Mouse (Mus musculus) forebrain, embryonic 16.5 days (tissue): ENCODE results near the gene Anln. TPM values are rescaled to one million over a fixed set of nuclear protein-coding genes. Genes with fewer than 3 reads are reported as not detected.

Experiments
- ATAC-seq: fragments of 200-750 bp; cut with Nextera tagmentation; 2 replicates; pipeline ENCODE4 v1.8.0; 2017; ENCODE audit warnings: mild to moderate bottlenecking, moderate library complexity
- H3K27ac ChIP-seq: fragments of 300-500 bp; sonication (generic); 2 replicates; pipeline ENCODE4 v1.5.1; 2014; ENCODE audit warnings: low read length, control low read depth
- H3K27me3 ChIP-seq: fragments of 300-500 bp; sonication (generic); replicated peaks from 2 replicates; pipeline ENCODE4 v1.6.1; 2014; ENCODE audit warnings: low read length; ENCODE audit not compliant: control insufficient read depth, insufficient read depth
- H3K36me3 ChIP-seq: fragments of 300-500 bp; sonication (generic); 2 replicates; pipeline ENCODE4 v1.6.1; 2014; ENCODE audit not compliant: control insufficient read depth, insufficient read depth
- H3K4me1 ChIP-seq: fragments of 300-500 bp; sonication (generic); replicated peaks from 2 replicates; pipeline ENCODE4 v1.6.1; 2014; ENCODE audit warnings: low read length; ENCODE audit not compliant: control insufficient read depth, insufficient read depth
- H3K4me2 ChIP-seq: fragments of 300-500 bp; sonication (generic); 2 replicates; pipeline ENCODE4 v1.6.1; 2014; ENCODE audit warnings: mild to moderate bottlenecking, low read length, control low read depth
- H3K4me3 ChIP-seq: fragments of 300-500 bp; sonication (generic); replicated peaks from 2 replicates; pipeline ENCODE4 v1.5.1; 2014; ENCODE audit warnings: mild to moderate bottlenecking, low read length, control low read depth
- H3K9ac ChIP-seq: fragments of 300-500 bp; sonication (generic); replicated peaks from 2 replicates; pipeline ENCODE4 v1.6.1; 2014; ENCODE audit warnings: low read depth, low read length, control low read depth
- H3K9me3 ChIP-seq: fragments of 300-500 bp; sonication (generic); 2 replicates; pipeline ENCODE4 v1.6.1; 2016; ENCODE audit warnings: low read length; ENCODE audit not compliant: control insufficient read depth
- WGBS: fragments of 180-500 bp; shearing (Covaris S2); extraction: QIAGEN DNeasy Blood & Tissue Kit; methylation state at CpG from one replicate; pipeline ENCODE4 v1.1.7; 2014; 5-methylcytosine and 5-hydroxymethylcytosine counted together
- polyA plus RNA-seq: library from polyadenylated mRNA; unstranded; fragments of >200 nt; fragmentation: Nextera tagmentation; extraction: Ambion mirVana; gene quantifications from 2 replicates; pipeline ENCODE4 v1.2.1, GENCODE M21; 2015

Anln gene
- polyA plus RNA-seq, 1 experiment from 2014 or later, result 10.6 TPM

DNA sequence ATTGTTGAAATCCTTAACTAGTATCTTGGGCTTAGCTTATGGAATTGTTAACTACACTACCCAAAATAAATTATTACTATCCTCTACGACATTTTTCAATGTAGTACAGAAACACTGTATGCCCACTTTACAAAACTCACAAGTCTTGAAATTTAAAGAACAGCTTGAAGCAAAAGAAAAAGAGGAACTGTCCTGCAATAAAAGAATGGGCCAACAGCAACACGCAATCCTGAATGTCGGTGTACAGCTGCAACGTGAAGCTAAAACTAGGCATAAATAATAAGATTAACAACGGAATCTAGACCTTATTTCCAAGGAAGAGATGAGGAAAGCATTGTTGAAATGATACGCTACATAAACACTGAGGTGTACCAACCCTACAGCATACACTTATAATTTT lies 1.1 kb downstream of the Anln start:
- Histone ChIP-seq H3K9me3 (no peaks in the 10 kb centered on the region), H3K4me1 (peaks cover 11% of the 10 kb centered on the region), H3K9ac (peak overlapping the region; percentile 90; the same call in 1 of the 2 replicates), H3K27me3 (no peaks in the 10 kb centered on the region), H3K36me3 (no peaks in the 10 kb centered on the region), H3K27ac (no peak overlapping the region), H3K4me2 (peak overlapping the region; percentile 88), H3K4me3 (peak overlapping the region; percentile 83)
- 7% methylated on average over 6 of the region's 6 CpGs for WGBS
- no peak for ATAC-seq

DNA sequence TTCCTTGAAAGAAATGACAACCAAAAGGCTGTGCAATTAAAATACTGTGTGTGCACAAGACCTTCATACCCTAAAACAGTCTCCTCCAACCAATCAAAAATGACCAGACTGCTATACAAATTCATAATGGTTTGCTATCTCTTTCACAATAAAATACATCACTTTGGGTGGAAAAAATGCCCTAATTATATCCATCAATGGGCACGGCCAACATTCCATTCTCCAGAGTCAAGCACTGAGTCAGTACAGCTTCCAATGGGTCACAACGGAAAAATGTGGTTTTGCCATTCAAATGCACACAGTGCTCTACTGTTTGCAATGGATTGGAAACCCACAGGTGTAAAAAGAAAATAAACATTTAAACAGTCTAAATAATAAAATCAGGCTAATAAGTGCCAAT lies 3.1 kb downstream of the Anln start:
- Histone ChIP-seq H3K27ac (no peak overlapping the region), H3K27me3 (no peaks in the 10 kb centered on the region), H3K9ac (no peak overlapping the region), H3K4me2 (no peak overlapping the region), H3K4me1 (peaks cover 11% of the 10 kb centered on the region), H3K36me3 (no peaks in the 10 kb centered on the region), H3K9me3 (no peaks in the 10 kb centered on the region), H3K4me3 (no peak overlapping the region)
- WGBS, result 48% methylated on average over 2 of the region's 2 CpGs
- ATAC-seq, result no peak

DNA sequence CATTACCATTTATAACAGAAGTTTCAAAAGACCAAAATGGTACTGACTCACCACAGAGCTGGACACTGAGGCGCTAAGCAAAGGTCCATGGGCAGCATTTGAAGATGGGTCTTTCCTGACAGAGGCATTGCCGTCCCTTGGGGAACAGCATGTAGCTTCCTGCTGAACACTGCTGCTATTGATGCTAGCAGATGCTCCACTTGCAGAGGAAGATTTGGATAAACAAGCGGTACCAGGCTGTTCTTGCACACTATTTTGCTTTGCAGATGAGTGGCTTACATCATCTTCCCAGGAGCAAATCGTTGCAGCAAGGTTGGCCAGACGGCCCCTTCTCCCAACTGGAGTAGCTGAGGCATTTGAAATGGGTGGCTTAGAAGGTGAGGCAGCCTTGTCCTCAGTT lies 12.9 kb downstream of the Anln start:
- H3K4me3 ChIP-seq, result no peak overlapping the region
- H3K4me1 ChIP-seq, result no peaks in the 10 kb centered on the region
- WGBS, result 78% methylated on average over 5 of the region's 5 CpGs
- H3K27ac ChIP-seq, result no peak overlapping the region
- H3K36me3 ChIP-seq, result peaks cover 3% of the 10 kb centered on the region
- no peaks in the 10 kb centered on the region for H3K27me3 ChIP-seq
- H3K9me3 ChIP-seq, result no peaks in the 10 kb centered on the region
- no peak for ATAC-seq
- H3K9ac ChIP-seq, result no peak overlapping the region
- no peak overlapping the region for H3K4me2 ChIP-seq

DNA sequence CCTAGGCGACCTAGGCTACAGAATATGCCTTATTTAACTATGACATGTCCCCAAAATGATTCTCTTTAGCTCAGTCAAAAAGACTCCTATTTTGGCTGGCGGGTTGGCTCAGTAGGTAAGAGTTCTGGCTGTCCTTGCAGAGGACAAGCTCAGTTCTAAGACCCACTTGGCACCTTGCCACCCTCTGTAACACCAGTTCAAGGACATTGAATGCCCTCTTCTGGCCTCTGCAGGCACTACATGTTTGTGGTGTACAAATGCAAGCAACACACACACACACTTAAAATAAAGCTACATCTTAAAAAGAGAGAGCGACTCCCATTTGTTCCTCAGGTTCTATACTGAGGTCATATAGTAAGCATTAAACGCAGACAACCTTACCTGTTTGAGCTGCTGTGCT lies 16.2 kb downstream of the Anln start:
- 95% methylated on average over 4 of the region's 4 CpGs for WGBS
- no peaks in the 10 kb centered on the region for H3K27me3 ChIP-seq
- H3K4me2 ChIP-seq, result no peak overlapping the region
- H3K4me3 ChIP-seq, result no peak overlapping the region
- peaks cover 3% of the 10 kb centered on the region for H3K36me3 ChIP-seq
- no peak overlapping the region for H3K27ac ChIP-seq
- no peaks in the 10 kb centered on the region for H3K4me1 ChIP-seq
- ATAC-seq, result no peak
- H3K9me3 ChIP-seq, result no peaks in the 10 kb centered on the region
- no peak overlapping the region for H3K9ac ChIP-seq

DNA sequence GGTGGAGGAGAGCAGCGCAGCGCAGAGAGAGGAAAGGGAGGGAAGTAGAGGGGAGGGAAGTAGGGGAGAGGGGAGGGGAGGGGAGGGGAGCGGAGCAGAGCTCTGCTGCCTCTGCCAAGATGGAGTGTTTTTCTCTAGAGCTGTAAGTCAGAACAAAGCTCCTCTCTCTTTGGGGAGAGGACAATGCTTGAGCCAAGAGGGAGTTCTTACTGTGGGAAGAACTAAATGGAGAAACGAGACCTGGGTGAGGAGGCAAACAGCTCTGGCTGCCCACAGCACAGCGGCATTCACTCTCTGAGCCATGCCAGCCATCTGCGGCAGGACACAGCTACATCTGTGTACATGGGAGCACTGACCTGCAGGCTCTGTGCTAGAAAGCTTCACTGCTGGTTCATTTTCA lies 21.0 kb downstream of the Anln start:
- ATAC-seq, result no peak
- Histone ChIP-seq H3K9ac (no peak overlapping the region), H3K27me3 (no peaks in the 10 kb centered on the region), H3K4me2 (no peak overlapping the region), H3K27ac (no peak overlapping the region), H3K4me1 (no peaks in the 10 kb centered on the region), H3K36me3 (peaks cover 3% of the 10 kb centered on the region), H3K9me3 (no peaks in the 10 kb centered on the region), H3K4me3 (no peak overlapping the region)
- WGBS, result 67% methylated on average over 6 of the region's 6 CpGs

DNA sequence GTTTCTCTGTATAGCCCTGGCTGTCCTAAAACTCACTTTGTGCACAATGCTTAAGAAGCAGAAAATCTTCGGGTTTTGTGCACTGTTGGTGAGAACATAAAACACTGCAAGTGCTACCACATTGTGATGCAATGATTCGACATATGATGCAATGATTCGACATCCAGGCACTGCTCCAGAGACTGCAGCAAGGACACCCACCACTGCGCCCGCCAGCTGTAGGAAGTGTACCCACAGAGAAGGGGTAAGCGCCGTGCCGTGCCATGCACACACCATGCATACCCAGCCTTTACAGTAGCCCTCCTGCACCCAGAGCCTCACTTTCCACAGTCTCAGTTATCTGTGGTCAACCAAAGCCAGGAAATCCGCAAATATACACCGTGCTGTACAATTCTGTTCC lies 22.4 kb downstream of the Anln start:
- 96% methylated on average over 10 of the region's 10 CpGs for WGBS
- Histone ChIP-seq H3K9ac (no peak overlapping the region), H3K4me2 (no peak overlapping the region), H3K4me1 (no peaks in the 10 kb centered on the region), H3K9me3 (no peaks in the 10 kb centered on the region), H3K27me3 (no peaks in the 10 kb centered on the region), H3K27ac (no peak overlapping the region), H3K36me3 (peaks cover 4% of the 10 kb centered on the region; the same call in 1 of the 2 replicates), H3K4me3 (no peak overlapping the region)
- no peak for ATAC-seq

DNA sequence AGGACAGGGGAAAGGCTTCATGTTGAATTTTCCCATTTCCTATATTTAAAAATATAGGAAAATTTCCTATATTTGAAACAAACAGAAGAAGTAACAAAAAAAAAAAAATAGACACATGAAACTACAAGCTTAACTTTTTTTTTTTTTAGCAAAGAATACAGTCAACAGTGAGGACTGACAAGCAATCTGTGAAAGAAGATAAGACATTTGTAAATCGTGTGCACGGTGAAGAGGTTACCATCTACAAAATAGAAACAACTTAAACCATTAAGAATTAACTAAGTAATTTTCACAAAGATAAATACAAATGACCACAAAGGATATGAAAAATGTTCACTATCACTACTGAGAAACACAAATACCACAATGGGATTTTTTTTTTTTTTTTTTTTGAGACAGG lies 22.8 kb downstream of the Anln start:
- Histone ChIP-seq H3K4me1 (no peaks in the 10 kb centered on the region), H3K4me3 (no peak overlapping the region), H3K9ac (no peak overlapping the region), H3K4me2 (no peak overlapping the region), H3K27ac (no peak overlapping the region), H3K27me3 (no peaks in the 10 kb centered on the region), H3K9me3 (no peaks in the 10 kb centered on the region), H3K36me3 (peaks cover 4% of the 10 kb centered on the region; the same call in 1 of the 2 replicates)
- ATAC-seq, result no peak
- WGBS, result 97% methylated on average over 2 of the region's 2 CpGs

DNA sequence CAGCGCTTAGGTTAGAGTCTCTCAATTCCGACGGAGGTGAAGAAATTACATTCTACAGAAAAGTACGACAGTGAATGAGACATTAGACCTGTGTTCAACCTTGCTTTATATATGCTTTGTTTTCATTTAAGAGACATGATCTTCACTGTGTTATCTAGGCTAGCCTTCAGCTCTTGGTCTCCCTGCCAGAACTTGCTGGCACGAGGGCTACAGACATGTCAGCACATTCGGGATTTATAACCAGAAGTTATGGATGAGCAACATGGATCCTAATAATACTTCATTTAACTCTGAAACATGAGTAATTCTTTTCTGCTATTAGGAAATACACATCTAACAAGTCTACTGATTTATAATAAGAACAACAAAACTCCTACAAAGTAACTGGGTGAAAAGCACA lies 28.1 kb downstream of the Anln start:
- H3K9ac ChIP-seq, result no peak overlapping the region
- H3K36me3 ChIP-seq, result peaks cover 4% of the 10 kb centered on the region; the same call in 1 of the 2 replicates
- H3K9me3 ChIP-seq, result no peaks in the 10 kb centered on the region
- no peak for ATAC-seq
- 94% methylated on average over 6 of the region's 6 CpGs for WGBS
- no peaks in the 10 kb centered on the region for H3K27me3 ChIP-seq
- H3K4me1 ChIP-seq, result no peaks in the 10 kb centered on the region; the same call in 1 of the 2 replicates
- no peak overlapping the region for H3K4me3 ChIP-seq
- no peak overlapping the region for H3K27ac ChIP-seq
- H3K4me2 ChIP-seq, result no peak overlapping the region

DNA sequence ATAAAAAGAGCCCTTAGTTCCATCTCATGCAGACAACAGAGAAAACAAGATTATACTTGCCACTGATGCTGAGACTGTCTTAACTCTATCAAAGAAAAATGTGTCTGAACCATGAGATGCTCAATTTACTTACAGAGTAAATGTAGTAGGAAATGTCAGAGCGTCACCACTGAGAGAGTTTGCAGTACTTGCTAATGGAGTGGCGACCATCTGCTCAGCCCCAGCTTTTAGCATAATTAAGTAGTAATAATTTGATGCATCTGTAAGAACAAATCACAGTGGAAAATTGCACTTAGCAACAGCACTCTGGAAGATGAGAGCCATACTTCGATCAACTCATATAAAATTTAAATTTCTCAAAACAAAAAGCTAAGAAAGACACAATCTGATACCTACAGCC lies 33.1 kb downstream of the Anln start:
- Histone ChIP-seq H3K9ac (no peak overlapping the region), H3K36me3 (no peaks in the 10 kb centered on the region), H3K27me3 (no peaks in the 10 kb centered on the region), H3K4me1 (no peaks in the 10 kb centered on the region; the same call in 1 of the 2 replicates), H3K4me3 (no peak overlapping the region), H3K4me2 (no peak overlapping the region), H3K9me3 (no peaks in the 10 kb centered on the region), H3K27ac (no peak overlapping the region)
- ATAC-seq, result peak; percentile 75; the same call in 1 of the 2 replicates
- WGBS, result 49% methylated on average over 3 of the region's 3 CpGs

DNA sequence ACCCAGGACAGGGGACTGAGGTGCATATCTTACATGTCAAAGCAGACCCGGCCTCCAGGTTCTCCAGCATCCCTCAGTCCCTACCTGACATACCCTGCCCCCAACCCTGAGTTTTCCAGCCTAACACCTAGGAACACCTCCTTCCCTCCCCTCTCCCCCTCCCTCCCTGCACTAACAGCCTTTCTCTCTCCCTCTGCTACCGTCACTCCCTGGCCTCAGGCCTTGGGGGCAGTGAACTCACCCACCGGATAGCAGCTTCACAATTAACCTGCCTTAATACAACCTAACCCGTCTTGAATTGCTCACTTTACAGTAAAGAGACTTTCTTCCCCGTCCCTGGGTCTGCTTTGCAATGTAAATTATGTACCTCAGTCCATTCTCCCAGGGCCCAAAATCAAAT lies 35.1 kb downstream of the Anln start:
- Histone ChIP-seq H3K36me3 (no peaks in the 10 kb centered on the region; the same call in 1 of the 2 replicates), H3K4me2 (no peak overlapping the region), H3K27me3 (no peaks in the 10 kb centered on the region), H3K4me1 (no peaks in the 10 kb centered on the region; the same call in 1 of the 2 replicates), H3K9ac (no peak overlapping the region), H3K27ac (no peak overlapping the region), H3K9me3 (no peaks in the 10 kb centered on the region), H3K4me3 (no peak overlapping the region)
- 87% methylated on average over 5 of the region's 5 CpGs for WGBS
- ATAC-seq, result no peak
